Mouse (Mus musculus) left cerebral cortex, adult 2 months (tissue): ENCODE data around the gene Prss23. TPM values are rescaled to one million over a fixed set of nuclear protein-coding genes. Genes with fewer than 3 reads are reported as not detected.

Source experiments
- DNase-seq, 2 experiments: peaks; one replicate each; pipeline ENCODE4 v3.0.0; 2021 to 2022; ENCODE audit warnings: low spot score in 2 of 2, mixed read lengths in 1 of 2; ENCODE audit errors: extremely low spot score in 1 of 2
- H3K27ac ChIP-seq: fragments of 200-600 bp; 2 replicates; pipeline ENCODE4 v1.8.1; 2022
- H3K4me3 ChIP-seq: fragments of 200-600 bp; 2 replicates; pipeline ENCODE4 v1.8.1; 2022
- CTCF ChIP-seq: fragments of 200-600 bp; IDR thresholded peaks from 2 replicates; pipeline ENCODE4 v1.8.1; 2022; ENCODE audit warnings: antibody characterized with exemption, mild to moderate bottlenecking, moderate library complexity
- intact Hi-C: fragments of 180-260 bp; cut with DNase I; formaldehyde crosslinking; loops from one replicate; pipeline ENCODE4 v1.15.1; 2025
- total RNA-seq, 2 experiments: library from RNA; stranded (reverse); gene quantifications; 2 replicates each; pipeline ENCODE4 v1.2.3; 2021

Gene Prss23
- total RNA-seq, 2 experiments from 2014 or later, result 17.4 to 20.6 TPM

GRCm38 (mm10) chr7:89459691-89460090 lies 67.3 kb downstream of the Prss23 start:
- H3K27ac ChIP-seq, result no peak overlapping the region
- H3K4me3 ChIP-seq, result no peak overlapping the region
- intact Hi-C loops, result no loop called here
- no peak for TF ChIP-seq CTCF
- DNase-seq, result no peak

Other genes starting within 250 kb of the Prss23 start
- gene Tmem135, start 123.0 kb downstream of the Prss23 start, total RNA-seq, result 10 to 100 TPM; 64.7 to 65.6 TPM
- 1 to 10 TPM; 7.0 to 8.4 TPM for gene Fzd4, start 122.8 kb downstream of the Prss23 start, total RNA-seq
- gene Me3, start 105.2 kb upstream of the Prss23 start, total RNA-seq, result 100 to 1,000 TPM in 1 of 2 experiments, 10 to 100 TPM in 1; 94.9 to 100 TPM